Mouse (Mus musculus): ENCODE data around the gene Rit1. TPM values are rescaled to one million over a fixed set of nuclear protein-coding genes. Genes with fewer than 3 reads are reported as not detected.
"Not testable (repeated sequence)": the region's sequence is repeated elsewhere in the genome, so short reads cannot be mapped to it uniquely, and the experiment has no call there.

Rit1 gene
- total and polyA plus RNA-seq, 2 experiments, result 14.8 to 18.0 TPM

DNA sequence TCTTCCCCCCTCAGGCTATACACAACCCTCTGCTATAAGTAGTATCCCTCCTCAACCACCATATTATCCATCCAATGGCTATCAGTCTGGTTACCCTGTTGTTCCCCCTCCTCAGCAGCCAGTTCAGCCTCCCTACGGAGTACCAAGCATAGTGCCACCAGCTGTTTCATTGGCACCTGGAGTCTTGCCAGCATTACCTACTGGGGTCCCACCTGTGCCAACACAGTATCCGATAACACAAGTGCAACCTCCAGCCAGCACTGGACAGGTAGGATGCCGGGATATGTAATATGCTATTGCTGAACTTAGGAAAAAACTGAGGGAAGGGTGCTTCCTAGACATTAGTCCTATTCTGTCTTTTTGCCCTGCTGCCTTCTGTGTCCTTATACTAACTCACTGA is 16.4 kb upstream of the Rit1 start:
- H3K4me1 ChIP-seq (ENCODE audit: control insufficient read depth, insufficient read depth, low read length), result no peaks in the 10 kb centered on the region
- peaks cover 87% of the 10 kb centered on the region for H3K36me3 ChIP-seq (ENCODE audit: control insufficient read depth, insufficient read depth, low read length)
- no peak overlapping the region for H3K9ac ChIP-seq (ENCODE audit: low read depth, low read length)
- H3K4me3 ChIP-seq (ENCODE audit: insufficient read depth, low read depth, low read length), result no peak overlapping the region
- peaks cover 3% of the 10 kb centered on the region; the same call in 1 of the 2 replicates for H3K79me2 ChIP-seq (ENCODE audit: control insufficient read depth, insufficient read depth, low read length)
- TF ChIP-seq CTCF (IDR thresholded peaks at IDR 0.05; ENCODE audit: low read depth, low read length) (no peak), POLR2A (IDR thresholded peaks at IDR 0.05; ENCODE audit: extremely low read depth, insufficient read depth, low read length) (no peak)
- 77% methylated on average over 3 of the region's 3 CpGs for WGBS
- DNase-seq (ENCODE audit: extremely low read depth, low read depth, low spot score), result no peak
- H3K27me3 ChIP-seq (ENCODE audit: control insufficient read depth, insufficient read depth, low read length), result no peaks in the 10 kb centered on the region
- H3K27ac ChIP-seq (replicated peaks; ENCODE audit: insufficient read depth, low read depth, low read length), result no peak overlapping the region

DNA sequence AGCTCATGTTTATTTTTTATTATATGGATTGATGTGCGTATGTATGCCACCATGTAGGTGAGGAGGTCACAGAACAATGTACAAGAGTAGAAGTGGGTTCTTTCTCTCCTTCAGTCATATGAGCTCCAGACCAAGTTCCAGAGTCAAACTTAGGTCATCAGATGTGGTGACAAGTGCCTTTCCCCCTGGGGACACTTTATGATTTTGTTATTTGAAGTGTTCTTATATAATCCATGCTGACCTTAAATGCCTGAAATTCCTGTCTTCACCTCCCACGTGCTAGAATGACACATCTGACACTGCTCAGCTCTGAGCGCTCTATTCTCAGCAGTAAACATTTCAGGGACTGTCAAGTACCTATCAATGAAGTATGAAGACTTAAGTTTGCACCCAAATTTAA is 15.4 kb upstream of the Rit1 start:
- no peak for DNase-seq (ENCODE audit: extremely low read depth, low read depth, low spot score)
- Histone ChIP-seq H3K27ac (replicated peaks; ENCODE audit: insufficient read depth, low read depth, low read length) (no peak overlapping the region), H3K4me1 (ENCODE audit: control insufficient read depth, insufficient read depth, low read length) (no peaks in the 10 kb centered on the region), H3K79me2 (ENCODE audit: control insufficient read depth, insufficient read depth, low read length) (peaks cover 3% of the 10 kb centered on the region; the same call in 1 of the 2 replicates), H3K27me3 (ENCODE audit: control insufficient read depth, insufficient read depth, low read length) (no peaks in the 10 kb centered on the region), H3K9ac (ENCODE audit: low read depth, low read length) (no peak overlapping the region), H3K4me3 (ENCODE audit: insufficient read depth, low read depth, low read length) (no peak overlapping the region), H3K36me3 (ENCODE audit: control insufficient read depth, insufficient read depth, low read length) (peaks cover 85% of the 10 kb centered on the region)
- TF ChIP-seq CTCF (IDR thresholded peaks at IDR 0.05; ENCODE audit: low read depth, low read length), result no peak
- TF ChIP-seq POLR2A (IDR thresholded peaks at IDR 0.05; ENCODE audit: extremely low read depth, insufficient read depth, low read length), result no peak
- 73% methylated on average over 3 of the region's 3 CpGs for WGBS

DNA sequence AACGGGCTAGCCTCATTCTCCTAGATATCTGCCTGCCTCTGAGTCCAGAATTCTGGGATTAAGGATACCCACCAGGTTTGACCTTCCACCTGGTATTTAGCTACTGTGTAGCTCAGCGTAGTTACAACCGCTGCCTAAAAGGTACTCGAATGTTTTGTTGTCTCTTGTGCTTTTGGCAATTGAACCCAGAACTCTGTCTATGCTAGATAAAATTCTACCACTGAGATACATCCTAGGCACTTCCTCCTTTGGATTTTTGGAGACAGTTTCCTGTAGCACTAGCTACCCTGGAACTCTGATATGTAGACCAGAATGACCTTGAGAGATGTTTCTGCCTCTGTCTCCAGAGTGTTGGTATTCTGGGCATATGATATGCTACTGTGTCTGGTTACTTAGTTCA is 2.9 kb upstream of the Rit1 start:
- no peak for DNase-seq (ENCODE audit: extremely low read depth, low read depth, low spot score)
- WGBS, result 90% methylated on average over 4 of the region's 4 CpGs
- H3K27me3 ChIP-seq (ENCODE audit: control insufficient read depth, insufficient read depth, low read length), result no peaks in the 10 kb centered on the region
- TF ChIP-seq CTCF (IDR thresholded peaks at IDR 0.05; ENCODE audit: low read depth, low read length) (no peak), POLR2A (IDR thresholded peaks at IDR 0.05; ENCODE audit: extremely low read depth, insufficient read depth, low read length) (no peak)
- peaks cover 9% of the 10 kb centered on the region for H3K4me1 ChIP-seq (ENCODE audit: control insufficient read depth, insufficient read depth, low read length)
- H3K4me3 ChIP-seq (ENCODE audit: insufficient read depth, low read depth, low read length), result no peak overlapping the region
- H3K36me3 ChIP-seq (ENCODE audit: control insufficient read depth, insufficient read depth, low read length), result peaks cover 40% of the 10 kb centered on the region
- H3K9ac ChIP-seq (ENCODE audit: low read depth, low read length), result no peak overlapping the region
- no peak overlapping the region for H3K27ac ChIP-seq (replicated peaks; ENCODE audit: insufficient read depth, low read depth, low read length)
- H3K79me2 ChIP-seq (ENCODE audit: control insufficient read depth, insufficient read depth, low read length), result no peaks in the 10 kb centered on the region

DNA sequence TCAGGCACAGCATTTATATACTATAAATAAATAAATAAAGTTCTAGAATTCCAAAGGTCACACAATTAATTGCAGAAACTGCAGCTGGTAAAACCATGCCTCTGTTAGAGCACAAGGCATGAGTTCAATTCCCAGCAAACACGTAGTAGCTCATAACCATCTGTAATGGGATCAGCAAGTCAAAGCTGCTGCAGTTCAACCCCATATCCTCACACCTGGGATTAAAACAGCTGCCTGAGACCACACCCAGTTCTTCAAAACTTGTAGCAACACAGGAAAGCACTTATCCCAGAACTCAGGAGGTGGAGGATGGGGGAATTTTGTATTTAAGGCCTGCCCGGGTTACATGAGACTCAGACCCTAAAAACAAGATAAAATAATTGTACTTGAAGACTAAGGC is 1.9 kb upstream of the Rit1 start:
- 74% methylated on average over 2 of the region's 2 CpGs for WGBS
- Histone ChIP-seq H3K27me3 (ENCODE audit: control insufficient read depth, insufficient read depth, low read length) (no peaks in the 10 kb centered on the region), H3K27ac (replicated peaks; ENCODE audit: insufficient read depth, low read depth, low read length) (no peak overlapping the region), H3K79me2 (ENCODE audit: control insufficient read depth, insufficient read depth, low read length) (no peaks in the 10 kb centered on the region), H3K36me3 (ENCODE audit: control insufficient read depth, insufficient read depth, low read length) (peaks cover 31% of the 10 kb centered on the region), H3K4me1 (ENCODE audit: control insufficient read depth, insufficient read depth, low read length) (peaks cover 16% of the 10 kb centered on the region), H3K9ac (ENCODE audit: low read depth, low read length) (no peak overlapping the region), H3K4me3 (ENCODE audit: insufficient read depth, low read depth, low read length) (no peak overlapping the region)
- no peak for TF ChIP-seq POLR2A (IDR thresholded peaks at IDR 0.05; ENCODE audit: extremely low read depth, insufficient read depth, low read length)
- no peak for TF ChIP-seq CTCF (IDR thresholded peaks at IDR 0.05; ENCODE audit: low read depth, low read length)
- no peak for DNase-seq (ENCODE audit: extremely low read depth, low read depth, low spot score)

DNA sequence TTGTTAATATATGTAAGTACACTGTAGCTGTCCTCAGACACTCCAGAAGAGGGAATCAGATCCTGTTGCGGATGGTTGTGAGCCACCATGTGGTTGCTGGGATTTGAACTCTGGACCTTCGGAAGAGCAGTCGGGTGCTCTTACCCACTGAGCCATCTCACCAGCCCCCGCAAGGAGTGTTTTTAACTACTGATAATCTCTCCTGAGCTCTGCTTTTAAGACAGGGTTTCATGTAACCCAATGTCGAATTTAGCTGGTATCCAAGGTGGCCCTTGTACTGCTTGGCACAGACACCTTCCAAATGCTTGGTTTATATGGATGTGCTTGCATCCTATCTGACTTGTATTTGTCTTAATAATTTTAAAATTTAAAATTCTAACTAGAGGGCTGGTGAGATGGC is 922 bp upstream of the Rit1 start:
- not testable (repeated sequence) for H3K27me3 ChIP-seq (ENCODE audit: control insufficient read depth, insufficient read depth, low read length); H3K79me2 ChIP-seq (ENCODE audit: control insufficient read depth, insufficient read depth, low read length); H3K27ac ChIP-seq (replicated peaks; ENCODE audit: insufficient read depth, low read depth, low read length); DNase-seq (ENCODE audit: extremely low read depth, low read depth, low spot score); H3K4me3 ChIP-seq (ENCODE audit: insufficient read depth, low read depth, low read length); H3K9ac ChIP-seq (ENCODE audit: low read depth, low read length)
- Histone ChIP-seq H3K4me1 (ENCODE audit: control insufficient read depth, insufficient read depth, low read length) (peaks cover 16% of the 10 kb centered on the region), H3K36me3 (ENCODE audit: control insufficient read depth, insufficient read depth, low read length) (peaks cover 24% of the 10 kb centered on the region)
- 89% methylated on average over 5 of the region's 5 CpGs for WGBS

DNA sequence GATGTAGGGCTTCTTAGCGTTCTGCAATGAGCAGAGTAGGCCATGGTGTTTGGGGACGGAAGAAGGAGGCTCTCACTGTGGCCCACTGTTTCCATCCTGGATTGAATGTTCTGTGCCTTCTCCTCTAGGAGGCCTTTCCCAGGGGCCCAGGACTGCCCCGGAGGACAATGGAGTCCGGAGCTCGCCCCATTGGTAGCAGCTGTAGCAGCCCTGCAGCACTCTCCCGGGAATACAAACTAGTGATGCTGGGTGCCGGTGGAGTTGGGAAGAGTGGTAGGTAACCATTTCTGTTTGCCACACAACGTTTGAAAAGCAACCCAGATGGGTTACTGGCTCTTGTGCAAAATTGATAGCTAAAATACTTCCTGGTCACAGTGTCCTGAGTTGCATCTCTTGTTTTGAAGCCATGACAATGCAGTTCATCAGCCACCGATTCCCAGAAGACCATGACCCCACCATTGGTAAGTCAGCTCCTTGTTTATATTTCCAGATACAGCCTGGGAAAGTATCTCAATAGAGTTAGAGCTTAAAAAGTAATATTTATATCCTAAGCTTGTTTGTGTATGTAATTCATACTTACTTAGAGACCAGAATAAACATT is 660 bp downstream of the Rit1 start:
- Histone ChIP-seq H3K79me2 (ENCODE audit: control insufficient read depth, insufficient read depth, low read length) (no peaks in the 10 kb centered on the region; the same call in 1 of the 2 replicates), H3K9ac (ENCODE audit: low read depth, low read length) (peak overlapping the region; percentile 85), H3K4me1 (ENCODE audit: control insufficient read depth, insufficient read depth, low read length) (peaks cover 16% of the 10 kb centered on the region), H3K27me3 (ENCODE audit: control insufficient read depth, insufficient read depth, low read length) (no peaks in the 10 kb centered on the region), H3K27ac (replicated peaks; ENCODE audit: insufficient read depth, low read depth, low read length) (peak overlapping the region; percentile 54), H3K4me3 (ENCODE audit: insufficient read depth, low read depth, low read length) (peak overlapping the region; percentile 85), H3K36me3 (ENCODE audit: control insufficient read depth, insufficient read depth, low read length) (peaks cover 15% of the 10 kb centered on the region)
- TF ChIP-seq CTCF (IDR thresholded peaks at IDR 0.05; ENCODE audit: low read depth, low read length) (peak; percentile 7; the same call in 1 of the 2 replicates), POLR2A (IDR thresholded peaks at IDR 0.05; ENCODE audit: extremely low read depth, insufficient read depth, low read length) (no peak)
- WGBS, result under 1% methylated on average over 9 of the region's 9 CpGs
- DNase-seq (ENCODE audit: extremely low read depth, low read depth, low spot score), result peak; percentile 32
